Mouse (Mus musculus): ENCODE measurements around the gene Spns1.

Gene Spns1

DNA sequence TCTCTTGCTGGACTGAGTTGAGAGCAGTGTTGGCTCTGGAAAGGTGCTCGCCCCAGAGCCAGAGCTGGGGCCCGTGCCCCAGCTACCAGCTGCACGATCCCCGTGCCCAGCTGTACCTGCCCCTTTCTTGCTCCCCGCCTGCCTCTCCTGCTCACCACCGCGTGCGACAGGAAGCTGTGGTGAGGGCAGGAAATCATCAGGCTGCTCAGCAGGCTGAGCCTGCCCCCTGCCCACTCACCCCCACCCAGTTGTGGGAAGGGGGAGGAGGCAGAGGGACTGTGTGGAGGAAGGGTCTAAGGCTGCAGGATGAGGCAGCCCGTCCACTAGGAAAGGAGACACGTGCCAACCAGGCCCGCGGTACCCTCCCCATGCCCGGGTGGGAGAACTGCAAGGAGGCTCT, 7.9 kb downstream of the Spns1 start, which contains the start of gene Lat:
Lat (minus strand) TSS at position 178 of the 400 bp plus-strand sequence.
- DNase-seq (ENCODE audit: low spot score in 2 of 2): no peak

DNA sequence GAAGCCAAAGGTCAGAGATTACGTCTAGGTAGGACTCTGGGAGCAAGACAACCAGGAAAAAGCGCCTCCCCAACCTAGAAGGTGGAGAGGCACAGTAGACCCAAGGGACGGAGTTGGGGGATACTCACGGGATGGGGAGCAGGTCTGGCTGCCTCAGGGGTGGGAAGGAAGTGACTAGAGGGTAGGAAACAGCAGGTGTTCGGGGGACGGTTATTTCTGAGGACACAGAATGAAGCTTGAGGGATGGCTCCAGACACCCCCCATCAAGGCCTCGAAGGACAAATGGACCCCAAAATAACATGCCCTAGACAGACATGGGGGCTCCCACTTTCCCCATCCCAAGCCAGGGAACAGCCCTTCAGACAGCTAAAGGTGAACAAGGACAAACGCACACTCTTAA, 8.9 kb downstream of the Spns1 start:
- no peak for DNase-seq (ENCODE audit: low spot score in 2 of 2)

DNA sequence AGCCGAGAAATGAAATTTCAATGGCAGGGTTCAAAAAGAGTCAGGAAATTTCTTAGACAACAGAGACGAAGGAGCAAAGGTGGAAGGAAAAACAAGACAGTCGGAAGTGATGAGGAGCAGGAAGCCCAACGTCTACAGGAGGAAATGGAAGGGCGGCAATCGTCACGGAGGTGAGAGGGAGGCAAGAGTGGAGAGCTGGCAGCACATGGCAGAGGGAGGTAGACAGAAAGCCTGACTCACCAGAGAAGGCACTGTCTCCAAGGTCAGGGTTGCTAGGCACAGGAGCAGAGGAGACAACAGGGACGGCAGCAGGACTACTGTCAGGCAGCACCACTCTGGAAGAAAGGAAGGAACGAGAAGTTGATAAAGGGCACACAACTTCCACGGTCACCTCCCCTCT, 9.6 kb downstream of the Spns1 start:
- no peak for DNase-seq (ENCODE audit: low spot score in 2 of 2)

DNA sequence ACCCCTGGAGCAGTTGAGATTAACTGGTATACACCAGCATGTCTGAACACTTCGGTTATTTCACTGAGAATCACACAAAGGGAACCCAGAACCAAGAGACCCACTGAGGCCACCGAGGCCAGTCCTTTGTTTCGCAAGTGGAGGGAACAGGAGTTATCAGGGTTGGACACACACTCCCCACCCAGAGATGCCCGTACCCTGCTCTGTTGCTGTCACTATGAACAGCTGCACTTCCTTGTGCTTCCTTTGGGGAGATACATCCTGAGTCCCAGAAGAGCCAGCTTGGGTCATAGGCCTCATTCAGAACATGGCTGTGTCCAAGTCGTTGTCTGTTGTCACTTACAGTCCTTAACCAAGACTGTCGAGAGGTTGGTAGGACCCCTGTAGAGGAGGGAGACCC, 14.2 kb downstream of the Spns1 start:
- DNase-seq (ENCODE audit: low spot score in 2 of 2): no peak

DNA sequence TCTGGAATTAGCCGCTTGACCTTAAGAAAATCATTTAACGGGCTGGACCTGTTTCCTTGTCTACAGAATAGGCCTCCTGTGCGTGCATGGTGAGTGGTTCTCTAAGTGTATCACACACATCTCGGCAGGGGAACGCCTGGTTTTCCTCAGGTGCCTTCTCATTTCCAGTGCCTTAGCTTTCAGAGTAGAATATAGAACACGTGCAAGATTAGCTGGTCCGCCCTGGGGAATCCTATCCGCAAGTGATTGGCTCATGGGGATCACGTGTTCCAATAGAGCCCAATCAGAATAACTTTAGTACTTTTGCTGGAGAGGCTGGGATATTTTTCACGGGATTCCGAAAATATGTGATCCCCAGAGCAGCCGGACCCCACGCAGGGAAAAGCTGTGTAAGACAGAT, 18.2 kb downstream of the Spns1 start:
- no peak for DNase-seq (ENCODE audit: low spot score in 2 of 2)

DNA sequence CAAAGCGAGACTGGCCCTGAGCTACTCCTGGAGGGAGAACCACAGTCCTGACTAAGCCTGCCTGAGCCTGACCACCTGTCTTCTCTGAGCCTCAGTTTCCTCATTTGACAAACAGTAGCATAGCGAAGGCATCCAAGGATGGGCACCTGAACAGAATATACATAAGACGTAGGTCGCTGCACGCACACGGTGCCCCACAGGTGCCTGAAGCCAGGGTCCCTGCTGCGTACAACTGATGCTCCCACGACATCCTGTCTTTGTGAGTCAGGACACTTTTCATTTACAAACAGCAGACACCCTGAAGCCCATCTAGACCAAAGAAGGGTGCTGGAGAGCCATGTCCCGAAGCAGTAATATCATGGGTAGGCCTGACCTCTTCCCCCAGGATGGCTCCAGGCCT, 18.8 kb downstream of the Spns1 start:
- DNase-seq (ENCODE audit: low spot score in 2 of 2): no peak

DNA sequence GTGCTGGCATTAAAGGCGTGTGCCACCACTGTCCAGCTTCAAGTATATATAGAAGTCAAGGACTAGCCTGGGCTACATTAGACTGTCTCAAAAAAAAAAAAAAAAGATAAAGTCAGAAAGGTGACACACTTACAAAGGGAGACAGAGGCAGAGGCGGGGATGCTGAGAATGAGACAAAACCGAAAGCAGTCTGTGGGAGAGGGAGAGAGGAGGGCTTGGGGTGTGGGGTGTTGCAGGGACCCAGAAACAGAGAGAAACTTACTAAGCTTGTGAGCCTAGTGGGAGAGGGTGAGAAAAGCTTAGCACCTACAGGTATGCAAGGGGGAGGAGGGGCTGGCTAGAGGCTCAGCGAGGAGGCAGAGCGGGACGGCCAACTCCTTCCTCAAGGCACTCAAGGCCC, 19.4 kb downstream of the Spns1 start:
- DNase-seq (ENCODE audit: low spot score in 2 of 2): no peak

DNA sequence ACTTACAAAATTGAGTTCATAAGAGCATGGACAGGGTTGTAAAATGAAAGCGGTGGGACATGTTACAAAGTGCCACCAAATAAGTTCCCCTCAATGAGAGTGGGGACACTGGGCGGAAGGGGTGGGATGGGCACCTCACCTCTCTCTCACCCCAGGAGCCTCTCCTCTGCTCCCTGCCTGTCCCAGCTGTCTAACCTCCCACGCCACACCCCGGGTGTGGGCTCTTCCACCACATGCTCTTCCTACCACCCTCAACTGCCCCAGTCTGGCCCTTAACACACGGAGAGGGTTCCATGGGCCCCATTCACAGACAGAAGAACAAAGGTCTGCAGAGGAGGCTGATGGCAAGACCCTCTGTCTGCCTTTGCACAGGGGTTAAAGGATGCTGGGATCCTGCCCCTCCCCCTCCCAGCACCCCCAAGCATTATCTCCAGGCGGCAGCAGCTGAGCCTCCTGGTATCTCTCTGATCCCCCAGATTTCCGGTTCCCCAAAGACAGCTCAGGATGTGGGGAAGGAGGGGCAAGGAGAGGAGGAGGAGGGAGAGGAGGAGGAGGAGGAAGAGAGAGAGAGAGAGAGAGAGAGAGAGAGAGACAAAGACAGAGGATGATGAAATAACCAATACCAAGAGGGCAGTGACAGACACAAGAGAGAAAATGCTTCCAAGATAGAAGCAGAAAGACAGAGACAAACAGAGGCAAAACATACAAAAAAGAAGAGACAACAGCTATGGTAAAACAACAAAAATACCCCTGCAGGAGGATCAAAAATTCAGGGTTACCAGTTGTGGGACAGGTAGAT, 20.3 kb downstream of the Spns1 start:
- no peak for DNase-seq (ENCODE audit: low spot score in 2 of 2)

DNA sequence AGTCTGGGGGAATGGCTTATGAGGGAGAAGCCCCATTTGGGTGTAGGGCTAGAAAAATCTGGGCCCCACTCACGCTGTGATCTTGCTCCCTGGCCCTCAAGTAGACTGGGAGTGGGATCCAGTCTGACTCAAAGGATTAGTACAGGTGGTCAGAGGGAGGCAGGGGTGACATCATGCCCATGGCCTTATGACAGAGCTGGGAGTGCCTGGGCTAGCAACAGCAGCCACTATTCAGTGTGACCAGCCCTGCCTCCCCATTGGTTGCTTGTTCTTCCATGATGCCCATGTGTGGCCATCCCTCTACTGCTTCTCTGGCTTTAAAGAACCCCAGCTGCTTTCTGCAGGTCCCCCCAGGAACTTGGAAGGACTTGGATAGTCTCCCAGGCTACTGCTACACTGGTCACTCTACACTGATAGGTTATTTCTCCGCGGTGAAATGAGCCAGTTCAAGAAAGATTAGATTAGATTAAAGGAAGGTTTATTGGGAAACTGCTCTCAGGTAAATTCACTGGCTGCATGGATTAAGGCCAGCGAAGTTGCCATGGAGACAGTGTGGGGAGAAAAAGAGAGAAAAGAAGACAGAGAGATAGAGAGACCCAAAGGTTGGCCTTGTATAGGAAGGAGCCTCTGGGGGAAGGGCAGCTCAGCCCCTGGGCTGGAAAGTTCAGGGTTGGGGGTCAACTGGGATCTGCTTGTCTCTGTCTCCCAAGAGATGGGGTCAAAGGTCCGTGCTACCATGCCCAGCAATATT, 21.2 kb downstream of the Spns1 start:
- DNase-seq (ENCODE audit: low spot score in 2 of 2): peak; percentile 64 to 67

DNA sequence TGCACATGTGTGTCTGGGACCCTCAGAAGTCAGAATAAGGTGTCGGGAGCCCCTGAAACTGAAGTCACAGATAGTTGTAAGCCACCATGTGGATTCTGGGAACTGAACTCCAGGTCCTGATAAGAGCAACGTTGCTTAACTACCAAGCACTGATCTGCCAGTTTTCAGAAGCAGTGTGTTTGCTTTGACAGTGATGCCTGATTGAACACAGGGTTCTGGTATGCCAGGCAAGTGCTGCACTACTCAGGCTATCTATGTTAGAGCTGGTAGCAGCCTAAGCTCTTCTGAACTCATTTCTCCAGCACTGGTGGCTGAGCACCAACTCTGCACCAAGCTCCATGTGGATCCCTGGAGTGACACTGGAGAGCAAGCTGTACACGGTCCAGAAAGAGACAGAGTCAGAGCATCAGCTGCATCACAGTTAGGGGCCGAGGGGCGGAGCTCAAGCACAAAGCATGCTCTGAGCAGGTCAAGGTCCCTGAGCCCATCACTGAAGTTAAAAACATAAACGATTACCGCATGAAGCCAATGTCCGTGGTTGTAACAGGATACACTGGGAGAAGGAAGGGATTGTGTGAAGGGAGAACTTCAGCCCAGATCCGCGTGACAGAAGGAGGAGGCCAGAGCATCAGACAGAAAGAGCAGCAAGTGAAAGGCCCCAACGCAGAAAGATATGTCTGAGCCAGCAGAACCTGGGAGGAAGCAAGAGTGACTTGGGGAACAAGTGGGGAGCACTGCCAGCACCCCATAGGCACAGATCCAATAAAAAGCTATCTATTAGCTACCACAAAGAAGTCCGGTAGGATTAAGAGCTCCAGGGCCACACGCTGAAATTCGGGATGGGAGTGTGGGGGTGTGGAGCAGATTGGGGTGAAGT, 22.3 kb downstream of the Spns1 start:
- DNase-seq (ENCODE audit: low spot score in 2 of 2): no peak

DNA sequence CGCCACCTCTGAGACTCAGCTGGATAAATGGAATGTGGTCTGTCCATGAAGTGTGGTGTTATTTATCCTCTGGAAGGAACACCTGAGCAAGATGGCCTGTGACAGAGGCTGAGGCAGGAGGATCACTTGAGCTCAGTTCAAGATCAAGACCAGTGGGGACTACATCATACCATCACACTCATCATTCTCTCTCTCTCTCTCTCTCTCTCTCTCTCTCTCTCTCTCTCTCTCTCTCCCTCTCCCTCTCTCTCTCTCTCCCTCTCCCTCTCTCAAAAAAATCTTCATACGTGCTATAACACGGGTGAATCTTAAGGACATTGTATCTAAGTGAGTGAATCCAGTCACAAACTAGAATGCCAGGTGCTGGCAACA, 23.3 kb downstream of the Spns1 start:
- no peak for DNase-seq (ENCODE audit: low spot score in 2 of 2)

DNA sequence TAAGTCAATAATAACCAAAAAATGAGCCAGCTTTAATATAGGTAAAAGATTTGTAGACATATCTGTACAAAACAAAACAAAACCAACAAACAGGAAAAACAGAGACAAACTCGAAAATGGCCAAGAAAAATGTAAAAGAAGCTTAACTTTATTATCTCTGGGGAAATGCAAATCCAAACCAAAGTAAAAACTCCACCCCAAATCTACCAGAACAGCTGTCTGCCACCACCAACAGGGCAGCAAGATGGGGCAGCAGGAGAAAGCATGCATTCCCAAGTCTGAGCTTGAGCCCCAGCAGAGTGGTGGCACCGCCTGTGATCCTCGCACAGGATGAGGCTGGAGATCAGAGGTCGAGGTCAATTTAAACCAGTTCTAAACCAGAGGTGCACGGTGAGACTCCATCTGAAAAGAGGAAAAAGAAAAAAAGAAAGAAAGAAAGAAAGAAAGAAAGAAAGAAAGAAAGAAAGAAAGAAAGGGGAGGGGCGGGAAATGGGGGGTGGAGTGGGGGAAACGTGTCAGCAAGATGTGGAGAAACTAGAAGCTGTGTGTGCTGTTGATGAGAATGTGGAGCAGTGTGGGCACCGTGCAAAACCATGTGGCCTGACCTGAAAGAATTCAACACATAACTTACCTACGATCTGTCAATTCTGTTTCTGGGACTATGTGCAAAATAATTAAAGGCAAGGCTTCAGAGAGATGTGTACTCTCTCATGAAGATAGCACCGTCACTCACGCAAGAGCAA, 23.8 kb downstream of the Spns1 start:
- no peak for DNase-seq (ENCODE audit: low spot score in 2 of 2)

DNA sequence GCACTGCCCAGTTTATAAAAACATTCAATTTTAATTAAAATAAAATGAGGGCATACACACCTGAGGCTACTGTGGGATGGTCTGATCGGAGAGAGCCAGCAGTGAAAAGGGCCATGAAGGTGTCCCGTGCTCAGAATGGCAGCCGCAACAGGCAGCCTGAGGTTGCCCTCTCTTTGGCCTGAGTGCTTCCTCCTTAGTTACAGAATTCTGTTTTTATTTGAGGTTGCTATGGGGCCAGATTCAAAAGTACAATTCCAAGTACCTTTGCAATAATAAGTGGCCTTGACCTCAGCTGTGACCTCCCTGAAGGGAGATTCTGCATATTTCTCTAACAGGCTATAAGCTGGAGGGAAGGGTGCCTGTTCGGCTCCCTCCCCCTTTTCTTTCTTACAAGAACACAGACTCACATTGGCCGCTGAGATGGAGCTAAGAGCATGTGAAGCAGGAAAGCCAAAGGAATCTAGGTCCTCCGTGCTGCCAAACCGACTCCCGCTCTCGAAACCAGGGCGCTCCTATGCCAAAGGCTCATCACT, 25.8 kb downstream of the Spns1 start:
- DNase-seq (ENCODE audit: low spot score in 2 of 2): peak in 1 of 2 experiments; percentile 25

DNA sequence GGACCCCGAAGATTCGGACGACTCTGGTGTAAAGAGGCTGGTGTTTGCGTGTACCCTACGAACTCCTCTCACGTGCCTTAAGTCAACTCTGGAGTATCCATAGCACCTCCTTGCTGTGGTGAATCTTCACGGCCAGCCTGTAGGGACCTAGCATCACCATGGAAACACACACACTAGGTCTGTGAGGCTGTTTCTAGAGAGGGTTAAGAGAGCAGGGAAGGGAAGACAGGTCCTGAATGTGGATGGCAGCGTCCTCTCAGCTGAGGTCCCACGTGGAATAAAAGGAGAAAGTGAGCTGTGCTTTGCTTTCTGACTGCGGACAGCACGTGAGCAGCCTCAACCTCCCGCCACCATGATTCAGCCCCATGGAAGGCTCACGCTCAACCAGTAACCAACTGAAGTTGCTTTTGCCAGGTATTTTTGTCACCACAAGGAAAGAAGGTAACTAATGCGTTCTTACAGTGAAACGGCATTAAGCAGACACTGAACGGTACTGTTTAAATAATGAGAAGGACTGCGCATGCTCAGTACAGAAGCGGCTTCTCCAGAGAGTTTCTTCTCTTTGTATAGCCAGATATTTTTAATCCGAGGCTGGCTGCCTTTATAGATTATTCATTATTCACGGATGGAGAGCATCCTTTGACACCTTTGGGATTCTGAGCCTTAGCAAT, 26.4 kb downstream of the Spns1 start:
- peak in 1 of 2 experiments; percentile 15 for DNase-seq (ENCODE audit: low spot score in 2 of 2)

DNA sequence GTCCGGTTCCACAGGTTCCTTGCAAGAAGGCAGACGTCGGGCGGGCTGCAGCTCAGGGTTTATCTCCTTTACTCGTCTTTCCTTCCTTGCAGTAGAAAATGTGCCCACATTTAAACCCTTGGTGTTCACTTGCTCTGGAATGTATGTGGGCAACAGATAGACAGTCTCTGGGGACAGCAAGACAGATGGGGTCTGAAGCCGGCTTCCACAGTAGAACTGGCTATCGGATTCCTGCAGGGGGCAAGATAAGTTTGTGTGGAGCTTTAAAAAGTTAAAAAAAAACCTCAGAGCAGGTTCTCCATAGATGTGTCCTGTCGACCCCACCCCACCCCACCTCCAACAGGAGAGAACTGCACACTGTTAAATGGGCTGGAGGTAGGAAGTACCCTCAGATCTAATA, 29.0 kb downstream of the Spns1 start:
- no peak for DNase-seq (ENCODE audit: low spot score in 2 of 2)

DNA sequence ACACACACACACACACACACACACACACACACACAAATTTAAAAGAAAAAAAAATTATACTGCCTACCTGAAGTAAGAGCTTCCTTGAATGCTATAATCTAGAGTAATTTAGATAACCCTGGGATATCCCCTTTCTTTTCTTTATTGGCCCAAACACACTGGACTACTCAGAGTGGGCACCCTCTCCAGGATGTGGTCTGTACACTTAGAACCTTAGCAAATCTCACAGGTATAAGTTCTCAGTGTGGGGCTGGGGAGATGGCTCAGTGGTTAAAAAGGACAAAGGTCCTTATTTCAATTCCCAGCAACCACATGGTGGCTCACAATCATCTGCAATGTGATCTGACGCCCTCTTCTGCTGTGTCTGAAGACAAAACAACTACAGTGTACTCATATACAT, 30.2 kb downstream of the Spns1 start:
- DNase-seq (ENCODE audit: low spot score in 2 of 2): no peak

DNA sequence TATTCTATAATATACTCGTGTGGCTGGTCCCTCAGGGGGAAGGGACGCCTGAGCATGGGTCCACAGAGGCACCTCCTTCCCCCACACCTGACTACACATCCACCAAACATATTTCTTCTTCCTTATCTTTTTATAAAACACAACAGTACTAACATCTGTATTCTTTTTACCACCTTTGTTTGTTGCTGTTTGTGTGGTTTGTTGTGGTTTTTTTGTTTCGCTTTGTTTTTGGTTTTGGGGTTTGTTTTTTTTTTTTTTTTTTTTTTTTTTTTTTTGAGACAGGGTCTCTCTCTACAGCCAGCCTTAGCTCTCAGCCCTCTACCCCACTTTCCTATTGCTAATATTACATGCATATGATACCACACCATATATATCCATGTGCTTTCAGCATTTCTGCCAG, 31.3 kb downstream of the Spns1 start:
- DNase-seq (ENCODE audit: low spot score in 2 of 2): no peak

DNA sequence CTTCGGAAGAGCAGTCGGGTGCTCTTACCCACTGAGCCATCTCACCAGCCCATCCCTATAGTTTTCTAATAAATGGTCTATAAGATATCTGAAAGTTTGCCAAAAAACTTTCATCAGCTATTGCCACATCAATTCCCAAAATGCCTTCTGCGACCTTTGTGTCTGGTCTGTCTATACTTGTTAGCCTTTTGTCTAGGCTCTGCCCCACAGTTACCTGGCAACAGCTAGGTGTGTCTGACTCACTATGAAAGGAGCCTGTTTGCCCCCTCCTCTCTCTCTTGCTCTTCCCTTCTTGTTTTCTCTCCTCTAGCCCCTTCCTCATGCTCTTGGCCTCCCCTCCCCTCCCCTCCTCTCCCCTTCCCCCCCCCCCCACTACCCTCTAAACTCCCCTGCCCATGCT, 31.7 kb downstream of the Spns1 start:
- DNase-seq (ENCODE audit: low spot score in 2 of 2): no peak

DNA sequence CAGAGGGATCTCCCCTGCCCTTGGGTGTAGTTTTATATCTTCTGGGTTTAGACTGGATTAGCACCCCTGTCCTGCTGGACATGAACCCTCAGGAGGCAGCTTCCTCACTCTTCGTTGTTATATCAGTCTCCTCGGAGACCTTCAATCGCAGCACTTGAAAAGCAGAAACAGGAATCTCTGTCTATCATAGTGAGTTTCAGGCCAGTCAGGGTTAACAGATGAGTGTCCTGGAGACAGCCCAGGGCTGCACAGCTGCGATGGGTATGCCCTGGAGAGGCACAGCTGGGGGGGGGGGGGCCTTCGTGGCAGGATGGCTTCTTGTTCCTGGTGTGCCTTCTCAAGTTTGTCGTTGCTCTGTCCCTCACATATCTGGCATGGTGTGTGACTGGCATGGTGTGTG, 36.4 kb downstream of the Spns1 start:
- DNase-seq (ENCODE audit: low spot score in 2 of 2): no peak

DNA sequence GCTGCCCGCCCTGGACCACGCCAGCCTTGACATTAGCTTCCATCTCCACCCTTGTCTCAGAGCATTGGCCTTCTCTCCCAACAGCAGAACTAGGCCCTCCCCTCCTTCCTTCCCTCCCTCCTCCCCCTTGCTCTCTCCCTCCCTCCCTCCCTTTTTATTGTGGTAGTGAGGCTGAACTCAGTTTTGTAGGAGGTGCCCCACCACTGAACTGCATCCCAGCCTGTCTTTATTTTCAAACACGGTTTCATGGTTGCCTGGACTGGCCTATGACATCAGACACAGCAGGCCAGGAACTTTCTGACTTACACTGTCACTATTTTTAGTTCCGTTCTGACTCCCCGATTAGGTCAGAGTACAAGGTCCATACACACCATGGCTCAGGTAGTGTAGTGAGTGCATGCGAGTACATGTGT, 37.0 kb downstream of the Spns1 start:
- DNase-seq (ENCODE audit: low spot score in 2 of 2): no peak

DNA sequence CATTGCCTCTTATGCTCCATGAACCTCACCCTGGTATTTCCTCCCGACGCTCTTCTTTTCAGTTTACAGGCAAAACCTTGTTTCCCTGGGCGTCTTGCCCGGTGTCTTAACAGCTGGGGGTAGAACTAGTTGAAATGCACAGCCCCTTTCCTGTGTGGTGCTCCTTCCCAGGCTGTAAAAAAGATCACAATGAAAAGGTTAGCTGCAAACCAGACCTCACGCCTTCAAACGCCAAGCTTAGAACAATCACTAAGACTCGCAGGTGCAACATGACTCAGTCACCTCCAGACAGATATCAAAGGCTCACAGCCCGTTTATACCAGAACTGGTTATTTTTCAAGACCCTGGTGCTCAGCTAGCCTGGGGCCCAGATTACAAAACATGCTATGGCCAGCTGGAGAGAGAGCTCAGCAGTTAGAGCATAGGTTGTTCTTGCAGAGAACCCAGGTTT, 37.7 kb downstream of the Spns1 start:
- DNase-seq (ENCODE audit: low spot score in 2 of 2): no peak
